10 mouse cellular contexts compared by ENCODE assay signal in the genomic region with DNA sequence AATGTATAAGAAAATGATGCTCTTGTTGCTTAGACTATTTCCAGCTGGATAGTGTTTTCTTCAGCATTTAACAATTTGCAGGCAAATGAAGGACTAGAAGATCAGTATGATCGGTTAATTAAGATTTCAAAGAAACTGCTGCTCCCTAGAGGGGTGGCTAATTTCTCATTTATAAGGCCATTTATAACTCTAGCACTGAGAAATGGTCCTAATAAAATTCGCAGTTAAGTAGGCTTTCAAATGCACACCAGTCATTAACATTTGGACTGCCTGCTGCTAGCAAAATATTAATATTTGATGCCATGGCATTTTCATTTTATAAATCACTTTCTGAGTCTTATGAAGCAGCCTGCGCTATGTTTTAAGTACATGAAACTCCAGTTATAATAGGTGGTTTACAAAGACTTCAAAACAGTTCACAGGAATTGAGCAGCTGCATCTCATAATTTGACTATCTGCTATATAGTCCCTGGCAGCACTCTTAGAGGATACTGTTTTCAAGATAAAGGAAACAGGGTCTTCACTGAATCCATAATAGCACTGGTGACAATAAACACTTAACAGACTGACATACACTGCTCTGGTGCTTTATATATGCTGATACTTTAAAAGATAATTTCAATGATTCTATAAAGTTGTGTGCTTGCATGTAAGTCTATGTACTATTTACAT.
"Had no signal": no experiment of that assay in that cellular context is flagged by ENCODE, and none has a peak within 500 bp of the region (broad histone marks: within the 10 kb centered on the region; RNA-seq: fewer than 3 reads in every experiment).

No protein-coding gene starts in this region.

- H3K36me3 ChIP-seq: limb, embryonic 13.5 days had no signal

- H3K9ac ChIP-seq: limb, embryonic 13.5 days; liver, embryonic 14.5 days had no signal

- H3K27me3 ChIP-seq: limb, embryonic 13.5 days had no signal

- H3K4me2 ChIP-seq: limb, embryonic 13.5 days had no signal

- H3K9me3 ChIP-seq: limb, embryonic 13.5 days had no signal

- H3K27ac ChIP-seq: limb, embryonic 13.5 days; liver, embryonic 14.5 days had no signal

- DNase-seq: kidney, adult 8-10 months; kidney, postnatal 36 days; left cerebral cortex, postnatal 4 days; lung, adult 18-20 months; right cerebral cortex, postnatal 14 days; thymus, postnatal 36 days had no signal

- H3K4me3 ChIP-seq: limb, embryonic 13.5 days had no signal

- H3K4me1 ChIP-seq: limb, embryonic 13.5 days had no signal

- ATAC-seq: inflammation-experienced regulatory T-cells, adult 6 months; intestine, postnatal 0 days had no signal
